Mouse (Mus musculus) testis, adult 2 months (tissue): ENCODE results near the gene Fry. TPM values are rescaled to one million over a fixed set of nuclear protein-coding genes. Genes with fewer than 3 reads are reported as not detected.
A peak's percentile ranks its signal among the peaks of the same experiment; 100 is the strongest.

Experiments used
- H3K27ac ChIP-seq: fragments of 200-500 bp; 2 replicates; pipeline ENCODE4 v1.5.1; 2012; ENCODE audit warnings: low read depth, low read length; ENCODE audit not compliant: control insufficient read depth, insufficient read depth
- H3K27me3 ChIP-seq: fragments of 200-500 bp; 2 replicates; pipeline ENCODE4 v1.6.1; 2012; ENCODE audit warnings: mild to moderate bottlenecking, low read length, moderate library complexity; ENCODE audit not compliant: control insufficient read depth, insufficient read depth
- H3K36me3 ChIP-seq: fragments of 200-500 bp; 2 replicates; pipeline ENCODE4 v1.6.1; 2012; ENCODE audit warnings: mild to moderate bottlenecking, low read length; ENCODE audit not compliant: control insufficient read depth, insufficient read depth
- H3K4me1 ChIP-seq: fragments of 200-500 bp; 2 replicates; pipeline ENCODE4 v1.6.1; 2012; ENCODE audit warnings: low read length; ENCODE audit not compliant: control insufficient read depth, insufficient read depth
- H3K4me3 ChIP-seq: fragments of 200-500 bp; 2 replicates; pipeline ENCODE4 v1.5.1; 2012; ENCODE audit warnings: low read depth, mild to moderate bottlenecking, low read length, moderate library complexity, mixed read lengths; ENCODE audit not compliant: control insufficient read depth
- CTCF ChIP-seq: fragments of 200-500 bp; IDR thresholded peaks from 2 replicates; pipeline ENCODE4 v1.5.1; 2012; ENCODE audit warnings: low read depth, mild to moderate bottlenecking, inconsistent platforms, low read length, moderate library complexity; ENCODE audit not compliant: control insufficient read depth, insufficient read depth, insufficient replicate concordance
- POLR2A ChIP-seq: fragments of 200-500 bp; IDR thresholded peaks from 2 replicates; pipeline ENCODE4 v1.6.1; 2012; ENCODE audit warnings: low read depth, mild to moderate bottlenecking, inconsistent platforms, low read length, moderate library complexity; ENCODE audit not compliant: control insufficient read depth
- polyA plus RNA-seq: library from polyadenylated mRNA; depleted of rRNA; stranded (reverse); fragments of >200 nt; gene quantifications from 2 replicates; pipeline ENCODE4 v1.2.3, GENCODE M21; 2012

Gene Fry
- polyA plus RNA-seq, 1 experiment = 8.4 TPM

GRCm38 (mm10) chr5:150431286-150431685, 312.8 kb downstream of the Fry start:
- TF ChIP-seq POLR2A (no peak), CTCF (peak; percentile 73; the same call in 1 of the 2 replicates)
- Histone ChIP-seq H3K36me3 (no peaks in the 10 kb centered on the region), H3K4me3 (no peak overlapping the region), H3K27ac (no peak overlapping the region), H3K27me3 (no peaks in the 10 kb centered on the region), H3K4me1 (peaks cover 5% of the 10 kb centered on the region)

GRCm38 (mm10) chr5:150432960-150433359, 314.5 kb downstream of the Fry start:
- H3K4me3 ChIP-seq = no peak overlapping the region
- peaks cover 10% of the 10 kb centered on the region for H3K4me1 ChIP-seq
- TF ChIP-seq CTCF (peak; percentile 56; the same call in 1 of the 2 replicates), POLR2A (no peak)
- H3K36me3 ChIP-seq = no peaks in the 10 kb centered on the region
- H3K27ac ChIP-seq = no peak overlapping the region
- H3K27me3 ChIP-seq = no peaks in the 10 kb centered on the region

- no peaks in the 10 kb centered on the region for H3K36me3 ChIP-seq
- peaks cover 5% of the 10 kb centered on the region for H3K4me1 ChIP-seq
- H3K27me3 ChIP-seq = no peaks in the 10 kb centered on the region
- H3K4me3 ChIP-seq = peak overlapping the region; percentile 44
- no peak for TF ChIP-seq CTCF
- TF ChIP-seq POLR2A = no peak
- H3K27ac ChIP-seq = no peak overlapping the region
Observed at GRCm38 (mm10) chr5:150436629-150437389, 318.4 kb downstream of the Fry start.

GRCm38 (mm10) chr5:150441690-150442089, 323.2 kb downstream of the Fry start:
- peaks cover 2% of the 10 kb centered on the region; the same call in 1 of the 2 replicates for H3K4me1 ChIP-seq
- H3K27ac ChIP-seq = no peak overlapping the region
- H3K36me3 ChIP-seq = no peaks in the 10 kb centered on the region
- no peaks in the 10 kb centered on the region for H3K27me3 ChIP-seq
- TF ChIP-seq CTCF (peak; percentile 20; the same call in 1 of the 2 replicates), POLR2A (no peak)
- H3K4me3 ChIP-seq = no peak overlapping the region

GRCm38 (mm10) chr5:150451281-150452003, 333.0 kb downstream of the Fry start:
- H3K27ac ChIP-seq = no peak overlapping the region
- H3K36me3 ChIP-seq = no peaks in the 10 kb centered on the region
- no peak overlapping the region for H3K4me3 ChIP-seq
- no peaks in the 10 kb centered on the region for H3K4me1 ChIP-seq
- no peaks in the 10 kb centered on the region for H3K27me3 ChIP-seq
- no peak for TF ChIP-seq POLR2A
- TF ChIP-seq CTCF = no peak

- no peaks in the 10 kb centered on the region for H3K27me3 ChIP-seq
- H3K27ac ChIP-seq = no peak overlapping the region
- no peaks in the 10 kb centered on the region for H3K4me1 ChIP-seq
- no peak overlapping the region for H3K4me3 ChIP-seq
- no peak for TF ChIP-seq CTCF
- TF ChIP-seq POLR2A = no peak
- no peaks in the 10 kb centered on the region for H3K36me3 ChIP-seq
Observed at GRCm38 (mm10) chr5:150452004-150452626, 333.7 kb downstream of the Fry start.

GRCm38 (mm10) chr5:150452671-150453070, 334.2 kb downstream of the Fry start:
- Histone ChIP-seq H3K4me3 (no peak overlapping the region), H3K4me1 (no peaks in the 10 kb centered on the region), H3K36me3 (no peaks in the 10 kb centered on the region), H3K27me3 (no peaks in the 10 kb centered on the region), H3K27ac (no peak overlapping the region)
- no peak for TF ChIP-seq POLR2A
- TF ChIP-seq CTCF = no peak
